Mouse (Mus musculus) hindbrain, embryonic 13.5 days (tissue): ENCODE measurements around the gene Syp. TPM values are rescaled to one million over a fixed set of nuclear protein-coding genes. Genes with fewer than 3 reads are reported as not detected.
A peak's percentile ranks its signal among the peaks of the same experiment; 100 is the strongest.

Experiments
- ATAC-seq: fragments of 200-750 bp; cut with Nextera tagmentation; 2 replicates; pipeline ENCODE4 v1.8.0; 2017; ENCODE audit warnings: moderate TSS enrichment; ENCODE audit not compliant: low FRiP score
- H3K27ac ChIP-seq: fragments of 300-500 bp; sonication (generic); 2 replicates; pipeline ENCODE4 v1.5.1; 2015; ENCODE audit warnings: inconsistent platforms, mild to moderate bottlenecking, moderate library complexity
- H3K27me3 ChIP-seq: fragments of 300-500 bp; sonication (generic); 2 replicates; pipeline ENCODE4 v1.6.1; 2015; ENCODE audit warnings: mild to moderate bottlenecking, inconsistent platforms
- H3K36me3 ChIP-seq: fragments of 300-500 bp; sonication (generic); 2 replicates; pipeline ENCODE4 v1.6.1; 2015; ENCODE audit warnings: mild to moderate bottlenecking, inconsistent platforms
- H3K4me1 ChIP-seq: fragments of 300-500 bp; sonication (generic); replicated peaks from 2 replicates; pipeline ENCODE4 v1.6.1; 2015; ENCODE audit warnings: inconsistent platforms
- H3K4me2 ChIP-seq: fragments of 300-500 bp; sonication (generic); 2 replicates; pipeline ENCODE4 v1.6.1; 2015; ENCODE audit warnings: inconsistent platforms, mild to moderate bottlenecking, moderate library complexity
- H3K4me3 ChIP-seq: fragments of 300-500 bp; sonication (generic); 2 replicates; pipeline ENCODE4 v1.5.1; 2015; ENCODE audit warnings: mild to moderate bottlenecking, inconsistent platforms
- H3K9ac ChIP-seq: fragments of 300-500 bp; sonication (generic); 2 replicates; pipeline ENCODE4 v1.6.1; 2015; ENCODE audit warnings: mild to moderate bottlenecking, inconsistent platforms
- H3K9me3 ChIP-seq: fragments of 300-500 bp; sonication (generic); 2 replicates; pipeline ENCODE4 v1.6.1; 2016; ENCODE audit warnings: inconsistent platforms
- WGBS: fragments of 180-500 bp; shearing (Covaris S2); methylation state at CpG from one replicate; pipeline ENCODE4 v1.1.7; 2015; 5-methylcytosine and 5-hydroxymethylcytosine counted together
- polyA plus RNA-seq: library from polyadenylated mRNA; unstranded; fragments of >200 nt; fragmentation: Nextera tagmentation; extraction: Ambion mirVana; gene quantifications from 2 replicates; pipeline ENCODE4 v1.2.1, GENCODE M21; 2015

Gene Syp
- polyA plus RNA-seq, 1 experiment from 2014 or later: 108 TPM

- H3K4me2 ChIP-seq: peak overlapping the region; percentile 49
- peak overlapping the region; percentile 34 for H3K4me3 ChIP-seq
- H3K9ac ChIP-seq: 0 out of 2 replicates have a peak overlapping the region, but pooled peaks have one; percentile 43
- 15% methylated on average over 15 of the region's 19 CpGs for WGBS
- H3K4me1 ChIP-seq: no peaks in the 10 kb centered on the region
- H3K27me3 ChIP-seq: 0 out of 2 replicates have a peak, but pooled peaks cover 6% of the 10 kb centered on the region
- H3K36me3 ChIP-seq: no peaks in the 10 kb centered on the region
- peak; percentile 60; the same call in 1 of the 2 replicates for ATAC-seq
- no peak overlapping the region for H3K27ac ChIP-seq
- no peaks in the 10 kb centered on the region for H3K9me3 ChIP-seq
Measured at GRCm38 (mm10) chrX:7670390-7670881, 32.2 kb downstream of the Syp start.

DNA sequence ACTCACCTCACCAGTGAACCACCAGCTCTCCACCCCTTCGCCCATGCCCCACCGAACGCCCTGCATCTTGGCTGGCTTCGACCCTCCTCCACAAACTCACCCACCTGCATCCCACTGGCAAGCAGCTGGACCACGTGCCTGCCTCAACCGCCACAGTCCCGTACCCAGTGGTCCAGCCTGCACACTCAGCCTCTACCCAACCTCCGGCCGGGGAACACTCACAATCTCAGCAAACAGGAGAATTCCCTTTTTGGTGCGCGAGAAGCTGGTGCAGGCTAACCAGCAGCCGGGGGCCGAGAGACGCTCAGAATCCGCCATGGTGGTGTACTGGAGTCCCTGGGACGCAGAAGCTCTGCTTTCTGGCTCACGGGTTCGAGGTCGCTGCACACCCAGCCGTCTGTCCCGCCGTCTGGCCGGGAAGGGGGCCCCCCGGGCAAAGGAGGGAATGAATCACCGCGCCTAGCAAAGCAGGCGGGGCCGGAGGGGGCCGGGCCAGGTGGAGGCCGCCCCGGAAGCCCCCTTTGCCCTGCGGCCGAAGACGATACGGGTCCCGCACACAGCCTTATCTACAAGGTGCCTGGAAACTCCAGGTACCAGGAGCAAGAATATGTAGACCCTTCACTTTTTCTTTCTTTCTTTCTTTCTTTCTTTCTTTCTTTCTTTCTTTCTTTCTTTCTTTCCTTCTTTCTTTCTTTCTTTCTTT, 32.8 kb downstream of the Syp start, which contains the start of gene Plp2:
Gene Plp2, minus strand, starts transcription at position 470 of the 703 bp plus-strand sequence.
- H3K4me1 ChIP-seq: no peaks in the 10 kb centered on the region
- peak within 1 kb of the TSS; percentile 49 for H3K4me2 ChIP-seq
- WGBS: 17% methylated on average over 25 of the region's 36 CpGs
- no peak within 1 kb of the TSS for H3K27ac ChIP-seq
- ATAC-seq: peak; percentile 71; the same call in 1 of the 2 replicates
- H3K9me3 ChIP-seq: no peaks in the 10 kb centered on the region
- no peaks in the 10 kb centered on the region for H3K36me3 ChIP-seq
- peak within 1 kb of the TSS; percentile 34 for H3K4me3 ChIP-seq
- 0 out of 2 replicates have a peak, but pooled peaks cover 6% of the 10 kb centered on the region for H3K27me3 ChIP-seq
- peak within 1 kb of the TSS; percentile 43; the same call in 1 of the 2 replicates for H3K9ac ChIP-seq

DNA sequence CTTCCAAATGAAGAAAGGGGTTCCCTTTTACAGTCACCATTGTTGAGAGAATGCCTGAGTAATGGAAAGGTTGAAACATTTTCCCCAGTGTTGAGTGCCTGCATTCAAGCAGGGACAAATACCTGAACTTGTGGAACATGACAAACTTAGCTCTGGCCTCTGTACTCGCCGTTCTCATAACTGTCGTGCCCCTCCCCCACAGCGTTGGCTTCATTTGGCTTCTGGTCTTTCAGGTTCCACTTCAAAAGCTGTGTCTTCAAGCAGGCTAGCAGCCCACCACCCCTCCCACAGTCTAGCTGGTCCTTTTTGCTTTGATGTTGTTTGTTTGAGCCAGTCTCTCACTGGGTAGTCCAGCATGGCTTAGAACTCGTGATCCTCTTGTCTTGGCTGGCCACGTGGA, 34.5 kb downstream of the Syp start:
- WGBS: 54% methylated on average over 6 of the region's 6 CpGs
- Histone ChIP-seq H3K36me3 (no peaks in the 10 kb centered on the region), H3K4me1 (no peaks in the 10 kb centered on the region), H3K4me2 (no peak overlapping the region), H3K4me3 (no peak overlapping the region), H3K27ac (no peak overlapping the region), H3K9me3 (no peaks in the 10 kb centered on the region), H3K27me3 (0 out of 2 replicates have a peak, but pooled peaks cover 6% of the 10 kb centered on the region), H3K9ac (no peak overlapping the region)
- ATAC-seq: no peak

DNA sequence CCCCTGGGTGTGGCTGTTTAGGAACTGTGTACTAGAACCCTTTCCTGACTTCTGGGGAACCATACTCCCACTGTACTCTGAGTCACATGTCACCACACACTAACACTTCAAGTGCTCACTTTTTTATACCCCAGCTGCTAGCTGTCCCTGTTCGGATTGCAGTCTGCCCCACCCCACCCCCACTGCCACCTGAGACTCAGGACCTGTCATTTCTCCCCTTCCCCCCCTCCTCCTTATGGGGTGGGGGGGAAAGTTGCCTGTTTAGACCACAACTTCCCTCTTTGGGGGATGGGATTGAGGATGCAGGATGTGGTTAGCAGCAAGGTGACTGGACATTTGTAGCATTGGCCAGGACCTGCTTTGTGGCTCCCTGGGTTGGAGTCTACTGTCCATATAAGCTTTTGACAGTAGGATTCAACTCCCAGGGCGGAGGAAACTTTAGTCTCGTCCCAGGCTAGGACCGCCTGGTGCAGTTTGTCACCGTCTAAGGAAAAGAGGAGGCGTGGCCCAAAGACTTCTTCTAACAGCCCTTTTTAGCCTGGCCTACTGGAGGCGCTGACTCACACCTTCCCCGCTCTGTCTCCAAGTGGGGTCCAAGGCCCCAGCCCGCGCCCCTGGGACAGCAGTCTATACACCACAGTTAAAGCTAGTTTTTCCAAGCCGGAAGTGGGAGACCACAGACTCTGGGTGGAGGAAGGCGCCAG, 35.5 kb downstream of the Syp start:
- WGBS: 36% methylated on average over 12 of the region's 12 CpGs
- no peak overlapping the region for H3K9ac ChIP-seq
- H3K27ac ChIP-seq: no peak overlapping the region
- no peaks in the 10 kb centered on the region for H3K36me3 ChIP-seq
- no peaks in the 10 kb centered on the region for H3K9me3 ChIP-seq
- H3K4me2 ChIP-seq: peak overlapping the region; percentile 45; the same call in 1 of the 2 replicates
- ATAC-seq: no peak
- H3K4me3 ChIP-seq: no peak overlapping the region
- H3K4me1 ChIP-seq: no peaks in the 10 kb centered on the region
- H3K27me3 ChIP-seq: 0 out of 2 replicates have a peak, but pooled peaks cover 6% of the 10 kb centered on the region

DNA sequence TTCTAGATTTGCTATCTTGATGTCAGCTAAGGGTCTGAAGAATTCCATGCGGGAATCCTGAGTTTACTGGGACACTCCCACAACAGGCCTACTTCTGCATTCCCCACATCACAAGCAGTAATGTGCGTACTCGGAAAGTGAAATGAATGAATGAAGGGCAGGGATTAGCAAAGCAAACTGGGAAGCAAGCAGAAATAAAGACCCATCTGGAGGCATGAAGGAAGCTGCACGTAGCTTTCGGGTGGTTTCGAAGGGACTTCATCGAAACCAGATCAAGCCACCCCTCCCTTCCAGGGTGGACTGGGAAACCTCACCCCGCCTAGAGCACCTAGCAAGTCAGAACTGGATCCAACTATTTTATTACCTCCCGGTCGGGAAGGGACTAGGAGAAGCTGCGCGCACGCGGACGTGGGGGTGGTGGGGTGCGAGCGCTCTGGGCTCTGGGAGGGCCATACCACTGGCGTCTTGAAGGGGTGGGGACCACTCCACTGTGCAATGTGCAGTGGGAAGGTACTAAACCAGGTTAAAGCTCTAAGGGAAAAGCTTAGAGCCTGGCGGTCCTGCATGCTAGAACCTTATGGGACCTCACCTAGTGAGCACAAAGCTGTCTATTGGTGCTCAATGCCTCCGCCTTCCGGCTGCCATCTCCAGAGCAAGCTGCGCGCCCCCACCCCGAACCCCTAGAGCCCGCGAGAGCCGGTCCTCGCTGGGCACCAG, 36.2 kb downstream of the Syp start:
- peak; percentile 22; the same call in 1 of the 2 replicates for ATAC-seq
- Histone ChIP-seq H3K27ac (no peak overlapping the region), H3K4me2 (peak overlapping the region; percentile 45), H3K9me3 (no peaks in the 10 kb centered on the region), H3K4me1 (no peaks in the 10 kb centered on the region), H3K27me3 (0 out of 2 replicates have a peak, but pooled peaks cover 6% of the 10 kb centered on the region), H3K4me3 (peak overlapping the region; percentile 23), H3K9ac (0 out of 2 replicates have a peak overlapping the region, but pooled peaks have one; percentile 24), H3K36me3 (no peaks in the 10 kb centered on the region)
- 35% methylated on average over 28 of the region's 28 CpGs for WGBS

- no peaks in the 10 kb centered on the region for H3K36me3 ChIP-seq
- 0 out of 2 replicates have a peak, but pooled peaks have one; percentile 9 for ATAC-seq
Measured at GRCm38 (mm10) chrX:7675001-7675380, 36.7 kb downstream of the Syp start.

DNA sequence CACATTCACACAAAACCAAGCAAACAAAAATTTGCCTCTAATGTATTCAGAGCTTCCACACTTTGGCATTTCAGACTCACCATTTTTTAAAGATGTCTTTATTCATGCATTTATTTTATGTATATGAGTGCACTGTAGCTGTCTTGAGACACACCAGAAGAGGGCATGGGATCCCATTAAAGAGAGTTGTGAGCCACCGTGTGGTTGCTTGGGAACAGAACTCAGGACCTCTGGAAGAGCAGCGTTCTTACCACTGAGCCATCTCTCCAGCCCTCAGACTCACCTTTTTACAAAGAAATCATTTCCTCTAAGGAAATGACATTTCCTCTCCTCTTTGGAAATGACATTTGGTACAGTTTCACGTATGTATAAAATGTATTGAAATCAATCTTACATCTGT, 40.7 kb downstream of the Syp start:
- Histone ChIP-seq H3K4me1 (no peaks in the 10 kb centered on the region), H3K4me2 (no peak overlapping the region), H3K9me3 (no peaks in the 10 kb centered on the region), H3K36me3 (no peaks in the 10 kb centered on the region), H3K9ac (no peak overlapping the region), H3K27me3 (0 out of 2 replicates have a peak, but pooled peaks cover 3% of the 10 kb centered on the region), H3K4me3 (no peak overlapping the region), H3K27ac (no peak overlapping the region)
- WGBS: 42% methylated on average over 3 of the region's 3 CpGs
- no peak for ATAC-seq

More at GRCm38 (mm10) chrX:7675001-7675380, 36.7 kb downstream of the Syp start:
- Histone ChIP-seq H3K4me2 (peak overlapping the region; percentile 45), H3K4me3 (peak overlapping the region; percentile 23), H3K4me1 (no peaks in the 10 kb centered on the region), H3K9me3 (no peaks in the 10 kb centered on the region), H3K9ac (0 out of 2 replicates have a peak overlapping the region, but pooled peaks have one; percentile 24), H3K27me3 (0 out of 2 replicates have a peak, but pooled peaks cover 6% of the 10 kb centered on the region), H3K27ac (no peak overlapping the region)
- 34% methylated on average over 10 of the region's 10 CpGs for WGBS

DNA sequence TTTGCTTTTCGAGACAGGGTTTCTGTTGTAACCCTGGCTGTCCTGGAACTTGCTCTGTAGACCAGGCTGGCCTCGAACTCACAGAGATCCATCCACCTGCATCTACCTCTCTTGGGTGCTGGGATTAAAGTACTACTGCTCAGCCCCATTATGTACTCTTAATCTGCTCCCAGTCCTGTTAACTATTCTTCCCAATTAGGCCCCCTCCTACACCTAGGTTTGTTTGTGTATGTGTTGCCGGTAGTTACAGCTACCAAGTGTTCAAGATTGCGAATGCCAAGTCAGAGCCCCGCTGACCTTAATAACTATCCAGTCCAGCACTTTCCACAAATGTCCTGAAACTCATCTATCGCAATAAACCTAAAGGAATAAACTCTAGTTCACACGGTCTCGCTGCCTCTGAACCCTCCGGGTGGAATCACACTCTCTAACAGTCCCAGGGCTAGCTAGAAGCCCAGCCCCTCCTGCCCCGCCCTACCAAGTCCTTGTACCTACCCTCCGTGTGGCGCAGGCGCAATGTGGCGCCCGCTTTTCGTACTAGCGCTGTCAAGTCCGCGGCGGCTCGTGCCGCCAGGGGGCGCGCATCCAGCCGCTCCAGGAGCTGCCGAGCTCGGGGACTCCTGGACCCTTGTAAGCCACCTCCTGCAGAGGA, 41.3 kb downstream of the Syp start:
- 0 out of 2 replicates have a peak, but pooled peaks cover 3% of the 10 kb centered on the region for H3K27me3 ChIP-seq
- H3K9me3 ChIP-seq: no peaks in the 10 kb centered on the region
- peak overlapping the region; percentile 28 for H3K4me3 ChIP-seq
- no peaks in the 10 kb centered on the region for H3K4me1 ChIP-seq
- peak; percentile 86 for ATAC-seq
- H3K4me2 ChIP-seq: peak overlapping the region; percentile 48
- H3K27ac ChIP-seq: no peak overlapping the region
- H3K9ac ChIP-seq: 0 out of 2 replicates have a peak overlapping the region, but pooled peaks have one; percentile 39
- 17% methylated on average over 27 of the region's 27 CpGs for WGBS
- H3K36me3 ChIP-seq: no peaks in the 10 kb centered on the region

DNA sequence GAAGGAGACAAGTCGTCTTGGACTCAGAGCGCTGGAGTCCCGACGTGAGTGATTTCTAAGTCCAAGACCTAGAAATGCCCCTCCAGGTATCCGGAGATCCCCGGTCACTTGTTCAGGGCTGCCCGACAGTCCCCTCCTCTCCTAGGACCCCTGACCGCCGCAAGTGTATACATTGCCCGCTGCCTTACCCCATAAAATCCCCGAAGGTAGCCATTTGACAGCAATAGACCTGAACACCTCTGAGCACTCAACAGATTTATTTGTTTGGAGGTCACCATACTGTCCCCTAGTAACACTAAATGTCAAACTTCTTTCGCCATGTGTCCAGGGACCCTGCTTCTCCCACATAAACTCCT, 41.8 kb downstream of the Syp start:
- H3K36me3 ChIP-seq: no peaks in the 10 kb centered on the region
- 21% methylated on average over 12 of the region's 12 CpGs for WGBS
- H3K9ac ChIP-seq: 0 out of 2 replicates have a peak overlapping the region, but pooled peaks have one; percentile 39
- H3K4me2 ChIP-seq: peak overlapping the region; percentile 48
- H3K9me3 ChIP-seq: no peaks in the 10 kb centered on the region
- peak overlapping the region; percentile 28 for H3K4me3 ChIP-seq
- H3K4me1 ChIP-seq: no peaks in the 10 kb centered on the region
- H3K27me3 ChIP-seq: 0 out of 2 replicates have a peak, but pooled peaks cover under 1% of the 10 kb centered on the region
- peak; percentile 65; the same call in 1 of the 2 replicates for ATAC-seq
- no peak overlapping the region for H3K27ac ChIP-seq

GRCm38 (mm10) chrX:7680864-7681263, 42.6 kb downstream of the Syp start, which contains the start of gene Magix:
Magix (minus strand) TSS chrX:7681251.
- Histone ChIP-seq H3K9ac (0 out of 2 replicates have a peak within 1 kb of the TSS, but pooled peaks have one; percentile 39), H3K4me1 (no peaks in the 10 kb centered on the region), H3K4me2 (peak within 1 kb of the TSS; percentile 48), H3K36me3 (no peaks in the 10 kb centered on the region), H3K4me3 (peak within 1 kb of the TSS; percentile 28), H3K27me3 (no peaks in the 10 kb centered on the region), H3K27ac (no peak within 1 kb of the TSS), H3K9me3 (no peaks in the 10 kb centered on the region)
- ATAC-seq: no peak
- WGBS: 66% methylated on average over 14 of the region's 14 CpGs

GRCm38 (mm10) chrX:7688321-7688720, 50.0 kb downstream of the Syp start:
- no peak for ATAC-seq
- Histone ChIP-seq H3K4me1 (no peaks in the 10 kb centered on the region), H3K27me3 (no peaks in the 10 kb centered on the region), H3K36me3 (no peaks in the 10 kb centered on the region), H3K27ac (no peak overlapping the region), H3K9me3 (no peaks in the 10 kb centered on the region), H3K4me3 (no peak overlapping the region), H3K9ac (no peak overlapping the region), H3K4me2 (no peak overlapping the region)
- WGBS: 97% methylated on average over 2 of the region's 2 CpGs
